In the genomic region with DNA sequence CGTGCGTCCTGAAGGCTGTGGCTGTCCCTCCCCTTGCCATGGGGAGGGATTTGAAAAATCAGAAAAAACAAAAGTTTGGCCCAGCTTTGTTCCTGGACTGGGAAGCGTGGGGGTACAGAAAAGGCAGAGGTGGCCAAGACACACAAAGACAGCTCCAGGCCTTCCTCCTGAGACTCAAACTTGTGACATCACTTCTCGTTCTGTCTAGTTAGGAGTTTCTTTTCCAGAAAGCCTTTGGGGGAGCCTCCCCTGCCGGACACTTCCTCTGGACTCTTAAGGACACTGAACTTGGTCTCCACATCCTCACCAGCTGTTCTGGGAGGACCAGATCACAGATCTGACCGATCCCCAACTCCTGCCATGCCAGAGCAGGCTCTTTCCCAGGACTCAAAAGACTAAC, we compare ENCODE assay signal across 22 mouse cellular contexts. TPM values are rescaled to one million over a fixed set of nuclear protein-coding genes. Genes with fewer than 3 reads are reported as not detected.
DNase-seq lines count a peak whose midpoint lies in the region; ATAC-seq and TF ChIP-seq lines count a peak whose summit lies in the region.
"Had no signal": no experiment of that assay in that cellular context is flagged by ENCODE, and none has a peak within 500 bp of the region (broad histone marks: within the 10 kb centered on the region; RNA-seq: fewer than 3 reads in every experiment).

No protein-coding gene starts in this region.

- peaks cover 3% of the 10 kb centered on the region; the same call in 1 of the 2 replicates for H3K36me3 ChIP-seq in heart, embryonic 16.5 days (ENCODE audit: control insufficient read depth, insufficient read depth)
- H3K36me3 ChIP-seq in macrophage (ENCODE audit: inconsistent target) = no peaks in the 10 kb centered on the region
- H3K36me3 ChIP-seq in thymus, adult 2 months (ENCODE audit: control insufficient read depth, insufficient read depth, low read length) = no peaks in the 10 kb centered on the region
- H3K36me3 ChIP-seq: embryonic facial prominence, embryonic 15.5 days; hindbrain, embryonic 10.5 days; neural tube, embryonic 15.5 days had no signal

- whole genome bisulfite sequencing in heart, embryonic 16.5 days = 77% methylated on average over 6 of the region's 6 CpGs
- 92% methylated on average over 6 of the region's 6 CpGs for WGBS in macrophage (ENCODE audit: missing documents)
- 87% methylated on average over 6 of the region's 6 CpGs for WGBS in thymus, adult 2 months

- no peak for TF ChIP-seq POLR2A in thymus, adult 2 months (IDR thresholded peaks at IDR 0.05; ENCODE audit: control insufficient read depth, extremely low read depth, insufficient read depth, low read length, poor library complexity)

- DNase-seq in kidney, postnatal 10 days = peak; percentile 21
- DNase-seq in kidney, adult 18-20 months = no peak
- peak; percentile 50 to 53 for DNase-seq in gastrocnemius, adult 8-10 months (ENCODE audit: low spot score in 2 of 2)
- DNase-seq in adipocyte (ENCODE audit: low spot score) = no peak
- DNase-seq in thymus, adult 2 months = no peak
- DNase-seq: adrenal gland, adult 8-10 months; cerebellum, adult 11-12 months; cerebellum, postnatal 36 days; forebrain, postnatal 0 days; left cerebral cortex, postnatal 4 days; liver; lung, postnatal 14 days; right cerebral cortex, postnatal 14 days had no signal

- no peak overlapping the region for H3K27ac ChIP-seq in heart, embryonic 16.5 days (ENCODE audit: low read length)
- H3K27ac ChIP-seq in macrophage = peak overlapping the region; percentile 41
- H3K27ac ChIP-seq in thymus, adult 2 months (ENCODE audit: control insufficient read depth, insufficient read depth, low read length) = no peak overlapping the region
- H3K27ac ChIP-seq: embryonic facial prominence, embryonic 15.5 days; hindbrain, embryonic 10.5 days; hindbrain, postnatal 0 days; kidney, postnatal 0 days; neural tube, embryonic 15.5 days had no signal

- H3K79me2 ChIP-seq in macrophage (ENCODE audit: inconsistent target) = peaks cover 40% of the 10 kb centered on the region

- H3K4me3 ChIP-seq in heart, embryonic 16.5 days (ENCODE audit: low read length) = no peak overlapping the region
- H3K4me3 ChIP-seq in macrophage (ENCODE audit: inconsistent target) = no peak overlapping the region
- no peak overlapping the region for H3K4me3 ChIP-seq in thymus, adult 2 months (ENCODE audit: control insufficient read depth, insufficient read depth, low read length)
- H3K4me3 ChIP-seq: embryonic facial prominence, embryonic 15.5 days; hindbrain, embryonic 10.5 days; neural tube, embryonic 15.5 days had no signal

- peaks cover 1% of the 10 kb centered on the region; the same call in 1 of the 2 replicates for H3K4me1 ChIP-seq in heart, embryonic 16.5 days (ENCODE audit: control insufficient read depth, insufficient read depth, low read length)
- H3K4me1 ChIP-seq in thymus, adult 2 months (replicated peaks; ENCODE audit: control insufficient read depth, insufficient read depth, low read length) = 0 out of 2 replicates have a peak, but pooled peaks cover 3% of the 10 kb centered on the region

- H3K4me2 ChIP-seq in heart, embryonic 16.5 days (ENCODE audit: low read depth, low read length) = no peak overlapping the region
- H3K4me2 ChIP-seq: embryonic facial prominence, embryonic 15.5 days; neural tube, embryonic 15.5 days had no signal

- peaks cover 3% of the 10 kb centered on the region; the same call in 1 of the 2 replicates for H3K9me3 ChIP-seq in heart, embryonic 16.5 days (replicated peaks; ENCODE audit: control insufficient read depth, low read length)
- H3K9me3 ChIP-seq: embryonic facial prominence, embryonic 15.5 days; hindbrain, embryonic 10.5 days; neural tube, embryonic 15.5 days had no signal

- TF ChIP-seq CTCF in thymus, adult 2 months (IDR thresholded peaks at IDR 0.05; ENCODE audit: borderline replicate concordance, control insufficient read depth, extremely low read depth, insufficient read depth, low read length, poor library complexity) = no peak

- ATAC-seq in heart, embryonic 16.5 days (replicated peaks; ENCODE audit: extremely low read depth, insufficient read depth, low FRiP score) = peak; percentile 30; the same call in 1 of the 2 replicates
- ATAC-seq: forebrain, postnatal 0 days; hindbrain, postnatal 0 days; intestine, postnatal 0 days; midbrain, embryonic 16.5 days had no signal

- no peak overlapping the region for H3K9ac ChIP-seq in heart, embryonic 16.5 days (ENCODE audit: low read length)
- H3K9ac ChIP-seq: embryonic facial prominence, embryonic 15.5 days; forebrain, postnatal 0 days; neural tube, embryonic 15.5 days had no signal

- no peaks in the 10 kb centered on the region for H3K27me3 ChIP-seq in heart, embryonic 16.5 days (ENCODE audit: control insufficient read depth, insufficient read depth, low read length)
- H3K27me3 ChIP-seq in thymus, adult 2 months (ENCODE audit: control insufficient read depth, insufficient read depth, low read length) = no peaks in the 10 kb centered on the region
- H3K27me3 ChIP-seq: embryonic facial prominence, embryonic 15.5 days; neural tube, embryonic 15.5 days had no signal

RNA-seq across cellular contexts. Expression of gene Steap3, which starts 18.8 kb away (rescaled TPM):
- total RNA-seq in gastrocnemius, adult 8-10 months (2022) = 10 to 100 TPM; 14.5 to 19.1 (median 17.8) TPM
- 18.5 and 19.9 TPM in 2 replicates for polyA plus RNA-seq in heart, embryonic 16.5 days (2015; fragmentation: Nextera tagmentation; extraction: Ambion mirVana)
- total RNA-seq in macrophage (2018; cell fraction: chromatin; rRNA removed) = 10 to 100 TPM in 16 of 26 experiments, 1 to 10 TPM in 10; 2.0 to 49.3 (median 15.3) TPM
- 10 to 100 TPM; 20.7 to 52.8 (median 31.3) TPM for total RNA-seq in macrophage (2018; cell fraction: cytosol; rRNA removed)
- 10 to 100 TPM in 25 of 26 experiments, 1 to 10 TPM in 1; 4.7 to 54.2 (median 27.9) TPM for total RNA-seq in macrophage (2018; cell fraction: nucleus; rRNA removed)
- 26.5 to 41.9 TPM (median 39.9 TPM) in 3 replicates for polyA plus RNA-seq in macrophage (2018)
- 19.4 and 24.2 TPM in 2 replicates for polyA plus RNA-seq in thymus, adult 2 months (2012; rRNA removed)

Comparison
In these comparisons a context has a peak if more than half of its experiments do, and no peak if none do; other contexts are left out.
1. DNase-seq: peak in kidney, postnatal 10 days (single experiment) and gastrocnemius, adult 8-10 months (2 of 2); none in kidney, adult 18-20 months (single experiment), adipocyte (single experiment) and thymus, adult 2 months (single experiment).